Mouse (Mus musculus) G1E (cell line): ENCODE data around the gene Dnajc27.

Experiments used
- CTCF ChIP-seq: IDR thresholded peaks from 2 replicates; pipeline ENCODE4 v1.5.1; 2012; ENCODE audit warnings: low read depth, low read length, inconsistent platforms, mixed read lengths
- GATA1 ChIP-seq: IDR thresholded peaks from 2 replicates; pipeline ENCODE4 v1.6.1; 2012; ENCODE audit warnings: borderline replicate concordance, low read length, inconsistent platforms, mixed read lengths
- POLR2AphosphoS5 ChIP-seq: IDR thresholded peaks from 2 replicates; pipeline ENCODE4 v1.6.1; 2012; ENCODE audit warnings: low read depth, low read length, inconsistent platforms; ENCODE audit not compliant: insufficient replicate concordance
- TAL1 ChIP-seq: conservative IDR thresholded peaks from 2 replicates; pipeline ENCODE4 v1.6.1; 2012; ENCODE audit warnings: low read depth, low read length, inconsistent platforms, mixed read lengths

DNA sequence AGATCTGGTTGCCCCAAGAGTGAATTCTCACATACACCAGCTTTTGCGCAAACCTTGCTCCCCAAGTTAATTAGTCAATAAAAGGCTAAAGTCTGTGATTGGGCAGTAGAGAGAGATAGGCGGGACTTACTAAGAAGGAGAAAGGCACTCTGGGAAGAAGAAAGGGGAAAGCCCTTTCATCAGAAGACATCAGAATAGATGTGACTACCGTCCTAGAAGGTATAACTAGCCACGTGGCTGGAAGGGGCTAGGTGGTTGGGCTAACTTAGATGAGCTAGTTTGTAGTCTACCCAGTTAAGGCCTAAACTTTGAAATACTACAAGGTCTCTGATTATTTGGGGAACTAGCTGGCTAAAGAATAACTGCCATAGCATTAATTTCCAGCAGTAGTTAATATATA is 22.7 kb upstream of the Dnajc27 start:
- TF ChIP-seq CTCF (no peak), POLR2AphosphoS5 (no peak), GATA1 (no peak), TAL1 (no peak)
